ENCODE assay signal across 9 mouse cellular contexts in genomic region chr1:170996753-170997152, GRCm38 (mm10). TPM values are rescaled to one million over a fixed set of nuclear protein-coding genes. Genes with fewer than 3 reads are reported as not detected.
DNase-seq lines count a peak whose midpoint lies in the region; ATAC-seq lines count a peak whose summit lies in the region.
"Had no signal": no experiment of that assay in that cellular context is flagged by ENCODE, and none has a peak within 500 bp of the region (broad histone marks: within the 10 kb centered on the region; RNA-seq: fewer than 3 reads in every experiment).

No protein-coding gene starts in this region.

- H3K27ac ChIP-seq in midbrain, embryonic 11.5 days (ENCODE audit: low read depth, low read length) = no peak overlapping the region
- no peak overlapping the region for H3K27ac ChIP-seq in midbrain, embryonic 13.5 days
- H3K27ac ChIP-seq in limb, embryonic 11.5 days (replicated peaks; ENCODE audit: low read depth, low read length) = no peak overlapping the region

- 61% methylated on average over 3 of the region's 3 CpGs for WGBS in midbrain, embryonic 11.5 days
- WGBS in midbrain, embryonic 13.5 days = 46% methylated on average over 3 of the region's 3 CpGs
- 55% methylated on average over 3 of the region's 3 CpGs for WGBS in limb, embryonic 11.5 days

- no peak overlapping the region for H3K4me3 ChIP-seq in midbrain, embryonic 11.5 days (ENCODE audit: low read depth, low read length)
- no peak overlapping the region for H3K4me3 ChIP-seq in midbrain, embryonic 13.5 days (replicated peaks)
- H3K4me3 ChIP-seq in limb, embryonic 11.5 days (ENCODE audit: low read depth, low read length) = no peak overlapping the region

- H3K27me3 ChIP-seq in midbrain, embryonic 11.5 days (ENCODE audit: control insufficient read depth, insufficient read depth, low read length) = no peaks in the 10 kb centered on the region
- H3K27me3 ChIP-seq in midbrain, embryonic 13.5 days = no peaks in the 10 kb centered on the region
- no peaks in the 10 kb centered on the region for H3K27me3 ChIP-seq in limb, embryonic 11.5 days (ENCODE audit: control insufficient read depth, insufficient read depth, low read length)

- peak; percentile 91 for DNase-seq in midbrain, embryonic 11.5 days (ENCODE audit: low spot score, missing footprints)
- peak; percentile 52 for DNase-seq in adrenal gland, adult 8-10 months
- peak; percentile 63 for DNase-seq in embryo, embryonic 9.5 days (ENCODE audit: extremely low spot score)
- DNase-seq in hindlimb bud, embryonic 11.5 days (ENCODE audit: extremely low spot score, low read depth, low spot score) = peak; percentile 41
- DNase-seq in limb, embryonic 11.5 days (ENCODE audit: low spot score) = peak; percentile 72
- DNase-seq in ovary, postnatal 14 days (ENCODE audit: low spot score) = peak; percentile 59
- DNase-seq in urinary bladder, postnatal 25 days (ENCODE audit: low spot score) = peak; percentile 31

- no peak for ATAC-seq in midbrain, embryonic 11.5 days (ENCODE audit: low FRiP score)
- no peak for ATAC-seq in midbrain, embryonic 13.5 days
- ATAC-seq in limb, embryonic 11.5 days (ENCODE audit: insufficient number of reproducible peaks, low FRiP score, low TSS enrichment, low read depth) = no peak

- H3K4me2 ChIP-seq in midbrain, embryonic 11.5 days = no peak overlapping the region
- H3K4me2 ChIP-seq in midbrain, embryonic 13.5 days (replicated peaks) = no peak overlapping the region
- no peak overlapping the region for H3K4me2 ChIP-seq in limb, embryonic 11.5 days (ENCODE audit: low read depth, severe bottlenecking)

- no peak overlapping the region for H3K9ac ChIP-seq in midbrain, embryonic 11.5 days (ENCODE audit: low read length)
- H3K9ac ChIP-seq in midbrain, embryonic 13.5 days (replicated peaks) = no peak overlapping the region
- no peak overlapping the region for H3K9ac ChIP-seq in limb, embryonic 11.5 days (ENCODE audit: low read length)

- no peaks in the 10 kb centered on the region for H3K9me3 ChIP-seq in midbrain, embryonic 11.5 days (ENCODE audit: control insufficient read depth, low read length)
- no peaks in the 10 kb centered on the region for H3K9me3 ChIP-seq in midbrain, embryonic 13.5 days
- H3K9me3 ChIP-seq in limb, embryonic 11.5 days (ENCODE audit: control insufficient read depth, low read length) = no peaks in the 10 kb centered on the region

- H3K36me3 ChIP-seq in midbrain, embryonic 11.5 days (ENCODE audit: control insufficient read depth, insufficient read depth, low read length) = no peaks in the 10 kb centered on the region
- H3K36me3 ChIP-seq in midbrain, embryonic 13.5 days = no peaks in the 10 kb centered on the region
- no peaks in the 10 kb centered on the region for H3K36me3 ChIP-seq in limb, embryonic 11.5 days (ENCODE audit: control insufficient read depth, insufficient read depth, low read length)

- H3K4me1 ChIP-seq in midbrain, embryonic 11.5 days (ENCODE audit: control insufficient read depth, insufficient read depth, low read length) = no peaks in the 10 kb centered on the region
- no peaks in the 10 kb centered on the region for H3K4me1 ChIP-seq in midbrain, embryonic 13.5 days (replicated peaks)
- no peaks in the 10 kb centered on the region for H3K4me1 ChIP-seq in limb, embryonic 11.5 days (ENCODE audit: control insufficient read depth, insufficient read depth, low read length)

RNA-seq across cellular contexts. Expression of gene Fcgr2b, which starts 20.4 kb away (rescaled TPM):
- polyA plus RNA-seq in midbrain, embryonic 11.5 days (2014; fragmentation: Nextera tagmentation; extraction: Ambion mirVana) = 0.18 TPM in 1 of 2 replicates, not detected in the other
- 0.37 and 0.57 TPM in 2 replicates for polyA plus RNA-seq in midbrain, embryonic 13.5 days (2015; fragmentation: Nextera tagmentation; extraction: Ambion mirVana)
- total RNA-seq in adrenal gland, adult 8-10 months (2022) = 10 to 100 TPM in 3 of 4 experiments, 1 to 10 TPM in 1; 6.4 to 15.5 (median 12.2) TPM
- polyA plus RNA-seq in limb, embryonic 11.5 days (2014; fragmentation: Nextera tagmentation; extraction: Ambion mirVana) = 0.15 TPM in 1 of 2 replicates, not detected in the other

RNA-seq across cellular contexts. Expression of gene Fcgr4, which starts 22.0 kb away (rescaled TPM):
- polyA plus RNA-seq in midbrain, embryonic 11.5 days (2014; fragmentation: Nextera tagmentation; extraction: Ambion mirVana) = 0.18 and 0.55 TPM in 2 replicates
- polyA plus RNA-seq in midbrain, embryonic 13.5 days (2015; fragmentation: Nextera tagmentation; extraction: Ambion mirVana) = 0.15 TPM in 1 of 2 replicates, not detected in the other
- 1 to 10 TPM; 4.1 to 7.5 (median 6.1) TPM for total RNA-seq in adrenal gland, adult 8-10 months (2022)
- 0.26 and 0.27 TPM in 2 replicates for polyA plus RNA-seq in limb, embryonic 11.5 days (2014; fragmentation: Nextera tagmentation; extraction: Ambion mirVana)
- total RNA-seq: gastrocnemius, adult 8-10 months had no signal

Comparison
In these comparisons a context has a peak if more than half of its experiments do, and no peak if none do; other contexts are left out.
1. DNase-seq: peak in every context shown above with its lines; median percentile 91 in midbrain, embryonic 11.5 days; 72 in limb, embryonic 11.5 days; 63 in embryo, embryonic 9.5 days; 59 in ovary, postnatal 14 days; 52 in adrenal gland, adult 8-10 months; 41 in hindlimb bud, embryonic 11.5 days; 31 in urinary bladder, postnatal 25 days.